Mouse (Mus musculus): ENCODE data around the gene Tyw5.

- TF ChIP-seq CTCF (IDR thresholded peaks at IDR 0.05; ENCODE audit: control insufficient read depth, insufficient read depth, insufficient read length) (no peak), MYOG (IDR thresholded peaks at IDR 0.05; ENCODE audit: control insufficient read depth, extremely low read depth, insufficient read length) (no peak), MAX (IDR thresholded peaks at IDR 0.05) (no peak), CEBPB (IDR thresholded peaks at IDR 0.05; ENCODE audit: low read depth) (no peak)
These were observed at the start of gene Tyw5, which contains the start of gene Maip1 for GRCm38 (mm10) chr1:57406187-57407151.

Measured in C2C12 (cell line).